Mouse (Mus musculus): Measurements from ENCODE around the gene Hmox2. TPM values are rescaled to one million over a fixed set of nuclear protein-coding genes. Genes with fewer than 3 reads are reported as not detected.
"Not testable (repeated sequence)": the region's sequence is repeated elsewhere in the genome, so short reads cannot be mapped to it uniquely, and the experiment has no call there.

The Hmox2 gene
- 100 to 1,000 TPM in 2 of 3 experiments, 10 to 100 TPM in 1; 97.9 to 114 (median 103) TPM for polyA plus RNA-seq (2017; shearing (Covaris generic))

DNA sequence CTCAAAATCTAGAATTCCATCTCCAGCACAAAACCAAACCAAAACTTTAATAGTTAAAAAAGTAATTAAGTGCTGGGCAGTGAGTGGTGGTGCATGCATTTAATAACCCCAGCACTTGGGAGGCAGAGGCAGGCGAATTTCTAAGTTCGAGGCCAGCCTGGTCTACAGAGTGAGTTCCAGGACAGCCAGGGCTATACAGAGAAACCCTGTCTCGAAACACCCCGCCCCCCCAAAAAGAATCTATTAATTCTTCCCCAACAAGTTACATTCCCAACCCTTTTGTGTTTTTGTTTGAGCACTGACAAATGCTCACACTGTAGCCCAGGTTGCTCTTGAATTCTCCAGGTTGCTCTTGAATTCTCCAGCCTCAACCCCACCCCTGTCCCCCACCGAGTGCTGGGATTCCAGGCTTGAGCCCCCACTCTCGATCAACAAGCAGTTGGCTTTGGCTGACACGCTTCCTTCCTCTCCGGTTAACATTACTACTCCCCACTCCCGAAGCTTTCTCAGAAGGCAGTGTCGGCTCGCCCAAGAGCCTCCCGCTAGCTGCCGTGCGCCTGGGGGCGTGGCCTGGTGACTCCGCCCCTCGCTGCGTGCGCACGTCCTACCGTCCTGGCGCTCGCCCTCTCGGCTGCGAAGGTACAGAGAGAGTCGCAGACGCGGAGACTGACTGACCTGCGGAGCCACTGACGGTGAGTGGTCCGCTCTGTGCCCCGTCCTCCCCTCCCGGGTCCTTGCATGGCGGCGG is at the start of gene Hmox2:
Gene Hmox2 (plus strand): TSS at position 582 of the 748 bp plus-strand sequence.
- ATAC-seq: peak; percentile 88

DNA sequence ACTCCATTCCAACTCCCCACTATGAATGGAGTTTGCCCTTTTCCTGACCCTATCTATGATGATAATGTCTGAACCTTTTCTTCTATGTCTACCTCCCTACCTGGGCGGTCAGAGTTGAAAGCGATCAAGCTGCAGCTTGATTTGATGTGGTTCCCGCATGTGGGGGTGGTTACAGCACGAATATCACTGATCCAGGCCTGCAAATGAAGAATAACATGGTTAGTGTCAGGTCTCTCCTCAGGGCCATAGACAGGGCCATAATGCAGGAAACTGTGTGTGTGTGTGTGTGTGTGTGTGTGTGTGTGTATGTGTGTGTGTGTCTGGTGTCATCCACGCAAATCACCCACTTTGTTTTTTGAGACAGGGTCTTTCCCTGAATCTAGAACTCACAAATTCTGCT is 49.3 kb upstream of the Hmox2 start:
- ATAC-seq: no peak

DNA sequence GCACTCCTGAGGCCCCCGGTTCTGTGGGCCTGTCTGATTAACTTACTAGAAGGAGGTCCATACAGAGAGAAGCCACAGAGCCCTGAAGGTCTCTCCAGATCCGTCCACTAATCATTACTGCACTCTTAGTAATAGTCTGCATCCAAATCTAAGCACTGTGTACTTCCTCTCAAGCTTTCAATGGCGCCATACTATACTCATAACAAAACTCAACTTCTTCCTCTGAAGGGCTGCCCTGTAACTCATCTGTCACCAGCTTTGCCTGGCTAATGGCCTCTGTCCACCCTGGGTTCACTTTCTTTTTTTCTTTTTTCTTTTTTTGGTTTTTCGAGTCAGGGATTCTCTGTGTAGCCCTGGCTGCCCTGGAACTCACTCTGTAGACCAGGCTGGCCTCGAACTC is 48.1 kb upstream of the Hmox2 start:
- no peak for ATAC-seq

DNA sequence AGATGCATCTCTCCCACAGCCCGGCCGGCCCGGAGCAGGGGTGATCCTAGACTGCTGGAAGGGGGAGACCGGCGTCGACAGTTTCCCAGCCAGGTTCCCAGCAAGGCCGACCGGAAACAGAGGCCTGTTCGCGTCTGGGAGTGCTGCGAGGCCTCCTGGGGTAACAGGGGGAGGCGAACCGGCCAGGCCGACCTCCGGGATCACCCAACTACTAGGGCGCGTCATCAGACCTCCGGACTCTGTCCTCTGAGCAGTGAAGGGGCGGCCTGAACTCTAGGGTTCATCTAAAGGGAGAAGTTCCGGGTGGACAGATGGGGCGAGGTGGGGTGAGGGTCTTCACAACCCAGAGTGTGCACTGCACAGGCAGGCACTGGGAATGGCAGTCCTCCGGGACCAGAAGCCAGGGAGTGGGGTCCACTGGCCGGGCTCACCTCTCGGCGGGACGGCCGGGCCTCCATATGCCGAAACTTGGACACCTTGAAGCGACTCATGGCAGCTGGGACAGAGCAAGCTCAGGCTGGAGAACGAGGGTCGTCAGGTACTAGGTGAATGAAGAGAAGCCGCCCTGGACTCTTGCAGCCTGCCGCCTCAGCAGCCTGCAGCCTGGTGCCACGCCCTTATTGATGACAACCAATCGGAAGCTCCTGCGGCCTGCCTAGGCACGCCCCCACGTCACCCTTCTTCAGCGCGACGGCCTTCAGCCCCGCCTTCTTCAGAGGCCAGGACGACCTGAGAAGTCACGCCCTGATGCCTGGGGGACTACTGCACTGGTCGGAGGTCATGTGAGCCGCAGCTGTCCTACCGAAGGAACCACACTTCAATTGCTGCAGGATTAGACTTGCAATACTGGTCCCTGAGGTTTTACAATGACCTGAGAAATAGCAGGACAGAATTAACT is 46.8 kb upstream of the Hmox2 start, which contains the start of gene Coro7:
Gene Coro7 (minus strand): TSS at position 657 of the 898 bp plus-strand sequence.
- peak; percentile 80 for ATAC-seq

DNA sequence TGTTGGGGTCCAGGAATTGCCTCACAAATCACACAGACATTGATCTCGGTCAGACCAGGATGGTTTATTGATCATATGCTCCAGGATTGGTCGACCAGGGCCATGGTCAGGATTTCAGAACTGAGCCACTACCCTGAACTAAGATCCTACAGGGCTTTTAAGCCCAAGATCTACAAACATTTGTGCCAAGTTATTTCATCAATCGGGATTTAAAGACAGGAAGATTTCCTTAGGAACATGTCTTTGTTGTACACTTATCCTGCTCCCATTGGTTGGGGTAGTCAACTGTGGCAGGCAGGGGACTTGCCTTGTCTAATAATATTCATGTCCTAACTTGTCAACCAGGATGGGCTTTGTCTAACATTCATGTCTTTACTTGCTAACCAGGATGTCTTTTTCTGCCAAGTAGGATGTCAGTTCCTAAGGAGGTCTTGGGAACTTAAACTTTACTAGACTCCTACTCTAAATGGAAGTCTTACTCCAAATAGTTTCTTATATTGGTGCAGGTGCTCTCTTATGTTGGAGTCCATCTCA is 45.2 kb upstream of the Hmox2 start:
- ATAC-seq: not testable (repeated sequence)

DNA sequence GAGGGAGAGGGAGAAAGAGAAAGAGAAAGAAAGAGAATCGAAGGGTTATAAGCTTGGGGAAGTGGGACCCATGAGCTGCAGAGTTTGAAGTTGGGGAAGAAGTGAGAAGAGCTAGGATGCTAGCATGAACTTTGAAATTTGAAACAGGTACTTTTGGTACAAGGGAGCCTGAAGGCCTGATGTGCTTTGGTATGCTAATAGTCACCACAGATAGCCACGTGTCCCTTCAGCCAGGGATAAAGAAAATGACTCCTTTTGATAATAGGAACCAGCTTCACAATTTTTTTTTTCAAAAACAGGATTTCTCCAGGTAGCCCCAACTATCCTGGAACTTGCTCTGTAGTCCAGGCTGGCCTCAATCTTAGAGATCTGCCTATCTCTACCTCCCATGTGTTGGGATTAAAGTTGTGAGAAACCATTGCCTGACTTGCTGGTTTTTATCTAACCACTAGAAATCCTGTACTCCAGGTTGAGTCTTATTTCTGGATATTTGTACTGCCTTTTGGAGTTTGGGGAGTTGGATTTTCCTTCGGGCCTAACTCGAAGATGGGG is 43.5 kb upstream of the Hmox2 start:
- ATAC-seq: no peak

DNA sequence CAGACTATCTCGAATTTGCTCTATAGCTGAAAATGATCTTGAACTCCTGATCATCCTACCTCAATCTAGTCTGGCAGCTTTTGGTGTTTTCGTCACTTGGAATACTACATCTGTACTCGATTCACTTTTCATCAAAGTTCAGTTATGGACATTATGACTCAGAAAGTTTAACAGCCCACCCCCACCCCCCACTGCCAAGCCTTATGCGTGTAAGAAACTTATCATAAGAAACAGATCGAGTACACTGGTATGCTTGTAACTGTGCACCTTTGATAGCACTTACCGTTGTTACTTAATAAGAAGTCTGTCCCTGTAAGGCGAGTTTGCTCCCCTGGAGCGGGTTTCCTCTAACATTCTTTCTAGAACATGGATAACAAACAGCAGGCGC is 43.0 kb upstream of the Hmox2 start:
- ATAC-seq: no peak

DNA sequence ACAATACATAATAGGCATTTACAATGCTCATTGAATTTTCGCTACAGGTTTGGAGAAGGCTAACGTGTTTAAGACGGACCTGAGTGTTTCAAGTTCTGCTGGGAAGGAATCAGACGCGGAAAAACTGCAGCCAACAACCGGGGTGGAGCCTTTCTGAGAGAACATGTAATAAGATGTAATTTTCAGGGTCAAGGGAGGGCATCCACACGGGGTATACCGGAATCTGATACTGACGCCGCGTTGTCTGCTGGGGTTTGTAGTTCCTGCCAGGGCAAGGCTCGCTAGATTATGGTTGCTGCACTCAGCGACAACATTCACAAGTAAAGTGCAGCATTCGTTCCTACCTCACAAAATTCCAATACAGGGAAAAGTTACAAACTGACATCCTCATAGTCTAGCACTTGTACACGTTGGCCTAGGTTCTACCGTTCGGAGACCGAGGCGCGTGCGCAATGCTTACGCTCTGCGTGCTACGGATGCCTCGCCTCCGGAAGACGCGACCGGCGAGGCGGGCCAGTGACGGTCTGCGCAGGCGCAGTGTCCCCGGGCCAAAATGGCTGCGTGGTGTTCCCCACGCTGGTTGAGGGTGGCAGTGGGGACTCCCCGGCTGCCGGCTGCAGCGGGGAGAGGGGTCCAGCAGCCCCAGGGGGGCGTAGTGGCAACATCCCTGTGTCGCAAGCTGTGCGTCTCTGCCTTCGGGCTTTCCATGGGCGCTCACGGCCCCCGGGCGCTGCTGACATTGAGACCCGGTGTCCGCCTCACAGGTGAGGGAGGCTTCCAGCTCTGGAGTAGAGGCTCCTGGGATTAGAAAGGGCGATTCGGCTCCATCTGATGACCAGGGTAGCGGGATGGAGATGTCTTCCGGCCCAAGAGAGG is 42.3 kb upstream of the Hmox2 start:
- peak; percentile 78 for ATAC-seq

DNA sequence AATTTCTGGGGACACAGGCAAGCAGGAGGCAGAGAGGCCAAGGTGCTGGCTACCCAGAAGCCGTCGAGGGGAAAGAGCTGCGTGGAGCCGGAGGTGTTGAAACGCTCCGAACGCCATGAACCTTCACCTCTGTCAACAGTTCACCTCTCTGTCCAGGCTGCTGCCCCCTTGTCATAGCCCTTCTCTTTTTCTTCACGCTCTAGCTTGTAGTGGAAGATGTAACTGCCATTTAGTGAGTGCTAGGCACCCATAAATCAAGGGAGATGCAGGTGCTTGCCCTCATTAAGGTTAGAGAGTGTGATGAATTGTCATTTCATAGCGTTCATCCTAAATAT is 41.7 kb upstream of the Hmox2 start:
- ATAC-seq: no peak

DNA sequence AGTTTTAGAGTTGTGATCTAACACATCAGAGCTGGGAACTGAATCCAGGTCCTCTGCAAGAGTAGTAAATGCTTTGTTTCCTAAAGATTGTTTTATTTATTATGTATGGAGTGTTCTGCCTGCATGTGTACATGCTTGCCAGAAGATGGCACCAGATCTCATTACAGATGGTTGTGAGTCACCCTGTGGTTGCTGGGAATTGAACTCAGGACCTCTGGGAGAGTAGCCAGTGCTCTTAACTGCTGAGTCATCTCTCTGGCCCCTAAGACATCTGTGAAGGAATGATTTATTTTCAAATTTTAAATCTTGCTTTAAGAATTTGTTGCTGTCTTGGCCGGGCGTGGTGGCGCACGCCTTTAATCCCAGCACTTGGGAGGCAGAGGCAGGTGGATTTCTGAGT is 36.8 kb upstream of the Hmox2 start:
- not testable (repeated sequence) for ATAC-seq

DNA sequence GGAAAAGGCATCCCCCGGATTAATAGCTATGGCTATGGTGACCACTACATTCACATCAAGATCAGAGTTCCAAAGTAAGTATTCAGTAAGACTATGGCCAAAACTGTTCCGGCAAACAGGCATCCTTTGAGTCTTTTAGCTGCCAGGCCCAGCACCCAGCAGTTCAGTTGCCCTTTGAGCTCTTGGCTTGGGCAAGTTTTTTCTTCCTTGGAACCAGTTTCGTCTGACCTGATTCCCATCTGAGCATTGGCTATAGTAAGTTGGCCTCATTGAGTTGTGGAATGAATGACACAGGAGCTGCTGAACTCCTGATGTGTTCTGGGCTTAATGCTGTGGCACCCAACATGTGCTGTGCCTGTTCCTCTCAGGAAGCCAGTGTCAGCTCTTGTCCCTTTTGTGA is 24.9 kb upstream of the Hmox2 start:
- no peak for ATAC-seq

DNA sequence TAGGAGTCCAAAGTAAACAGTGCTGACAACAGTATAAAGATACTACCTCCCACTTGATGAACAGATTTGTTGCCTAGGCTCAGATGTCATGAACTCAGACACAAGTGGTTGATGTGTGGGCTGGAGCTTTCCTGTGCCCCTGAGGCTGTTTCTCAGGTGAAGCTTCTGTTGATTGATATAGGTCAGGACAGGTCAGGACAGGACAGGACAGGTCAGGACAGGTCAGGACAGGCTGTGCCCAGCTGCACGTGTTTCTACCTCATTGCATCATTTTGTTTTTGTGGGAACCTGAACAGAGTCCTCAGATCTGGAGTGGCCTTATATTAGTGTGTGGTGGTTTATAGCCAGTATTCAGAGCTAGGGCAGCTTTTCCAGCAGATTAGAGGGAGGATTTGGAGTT is 23.5 kb upstream of the Hmox2 start:
- no peak for ATAC-seq

DNA sequence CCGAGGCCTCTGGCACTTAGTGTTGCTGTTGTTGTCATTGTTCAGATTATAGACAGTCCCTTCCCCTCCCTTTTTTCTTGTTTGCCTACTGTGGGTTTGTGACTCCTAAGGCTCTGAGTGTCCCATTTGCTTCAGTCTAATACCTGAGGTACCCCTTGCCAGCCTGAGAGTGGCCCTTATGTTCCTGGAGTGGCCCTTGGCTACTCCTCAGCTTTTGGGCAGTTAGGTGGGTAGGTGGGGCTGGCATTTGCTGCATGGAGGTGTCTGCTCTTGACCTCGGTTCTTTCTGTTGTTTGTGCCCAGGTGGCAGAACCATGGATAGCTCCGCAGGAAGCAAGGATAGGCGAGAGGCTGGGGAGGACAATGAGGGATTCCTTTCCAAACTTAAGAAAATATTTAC is 20.6 kb upstream of the Hmox2 start:
- no peak for ATAC-seq

DNA sequence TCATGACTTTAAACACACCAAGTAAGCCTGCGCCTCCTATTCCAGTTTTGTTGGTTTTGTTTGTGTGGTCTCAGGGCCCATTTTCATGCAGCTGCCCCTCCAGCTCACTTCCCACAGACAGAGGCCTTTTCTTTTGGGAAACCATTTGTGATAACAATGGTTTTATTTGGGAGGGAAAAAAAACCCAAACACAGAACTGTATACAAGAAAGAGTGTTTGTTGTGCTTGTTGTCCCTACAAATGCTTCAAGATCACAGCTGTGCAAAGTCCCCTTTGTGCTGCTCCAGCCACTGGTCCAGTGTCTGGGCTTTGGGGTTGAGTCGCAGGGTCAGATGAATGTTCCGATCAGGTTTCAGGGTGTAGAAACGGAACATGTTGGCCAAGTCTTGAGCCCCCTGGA is 15.0 kb upstream of the Hmox2 start:
- ATAC-seq: no peak

DNA sequence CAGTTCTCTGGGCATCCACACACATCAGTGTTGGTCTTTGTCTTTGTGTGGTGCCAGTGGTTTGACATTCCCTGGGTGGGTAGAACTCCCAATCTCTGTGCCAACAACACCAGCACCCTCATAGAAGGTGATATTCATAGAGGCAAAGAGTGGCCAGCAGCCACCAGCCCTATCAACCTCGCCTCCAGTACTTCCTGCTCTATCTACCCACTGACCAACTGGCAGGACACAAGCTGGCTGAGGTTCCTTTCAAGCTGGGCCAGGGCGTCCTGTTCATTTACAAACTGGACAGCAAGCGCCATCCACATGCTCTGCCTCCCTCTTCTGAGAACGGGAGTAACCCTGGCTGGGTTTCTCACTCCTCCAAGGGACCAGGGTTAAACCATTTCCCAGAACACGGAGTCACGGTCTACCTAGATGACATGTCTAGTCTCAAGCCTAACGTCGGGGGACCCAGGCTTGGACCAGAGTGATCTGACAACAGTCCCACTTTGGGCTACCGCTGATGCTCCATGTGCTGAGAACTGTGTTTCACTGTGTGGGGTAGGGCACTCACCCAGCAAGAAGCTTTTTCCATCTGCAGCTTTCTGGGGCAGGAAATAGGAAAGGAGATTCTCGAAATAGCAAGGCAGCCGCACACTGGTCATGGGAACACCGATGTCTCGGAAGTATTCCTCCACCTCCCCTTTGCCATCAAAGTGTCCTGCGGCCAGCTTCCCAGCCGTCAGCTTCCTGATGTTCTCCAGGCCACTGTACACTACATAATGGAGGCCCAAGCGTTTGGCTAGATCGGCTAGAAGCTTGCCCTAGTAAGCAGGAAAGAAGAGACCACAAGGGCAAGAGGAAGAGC is 12.1 kb upstream of the Hmox2 start:
- ATAC-seq: no peak

DNA sequence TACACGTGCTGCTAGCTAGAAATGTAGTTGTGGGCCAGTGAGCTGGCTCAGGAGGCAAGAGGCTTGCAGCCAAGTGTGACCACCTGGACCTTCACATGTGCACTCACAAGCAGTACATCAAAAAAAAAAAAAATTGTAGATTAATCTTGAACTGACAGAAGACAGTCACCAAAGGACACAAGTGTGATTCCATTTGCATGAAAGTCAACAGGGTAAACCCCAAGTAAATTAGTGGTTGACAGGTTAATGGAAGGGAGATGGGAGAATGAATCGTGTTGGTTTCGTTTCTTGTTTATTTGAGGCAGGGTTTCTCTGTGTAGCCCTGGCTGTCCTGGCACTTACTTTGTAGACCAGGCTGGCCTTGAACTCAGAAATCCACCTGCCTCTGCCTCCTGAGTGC is 8.3 kb upstream of the Hmox2 start:
- ATAC-seq: no peak

DNA sequence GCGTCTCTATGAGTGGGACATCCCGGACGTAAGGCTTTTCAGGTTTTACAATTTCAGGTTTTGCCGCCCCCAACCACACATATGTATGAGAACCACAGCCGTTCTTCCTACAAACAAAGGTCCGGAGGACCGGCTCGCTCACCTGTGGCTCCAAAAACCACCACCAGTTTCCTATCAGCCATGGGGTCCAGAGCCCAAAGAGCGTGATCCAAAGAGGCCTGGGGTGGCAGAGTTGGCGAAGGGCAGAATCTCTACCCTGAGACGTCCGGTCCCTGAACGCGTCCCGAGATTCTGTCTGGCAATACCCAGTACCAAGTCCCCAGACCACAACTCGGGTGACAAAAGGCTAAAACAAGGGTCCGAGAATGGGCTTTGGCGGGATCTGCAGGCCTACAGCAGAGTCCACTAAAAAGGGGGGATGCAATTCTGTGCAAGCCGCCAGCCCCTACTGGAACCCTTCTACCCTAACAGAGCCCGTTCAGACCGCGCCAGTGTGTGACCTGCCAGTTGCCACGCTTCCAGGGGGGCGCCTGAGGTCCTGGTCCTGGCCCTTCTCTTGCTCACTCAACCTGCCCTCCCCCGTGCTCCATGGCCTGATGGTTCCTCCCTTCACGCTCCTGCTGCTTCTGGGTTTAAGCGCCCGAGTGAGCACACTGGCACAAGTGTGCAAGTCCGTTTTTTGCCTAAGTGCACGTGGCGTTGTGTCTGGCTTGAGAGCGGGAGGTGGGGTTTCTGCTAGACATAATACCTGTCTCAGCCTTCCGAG is 7.2 kb upstream of the Hmox2 start, which contains the start of gene Nmral1:
Gene Nmral1 (minus strand): TSS at position 604 of the 766 bp plus-strand sequence.
- peak; percentile 63 for ATAC-seq

DNA sequence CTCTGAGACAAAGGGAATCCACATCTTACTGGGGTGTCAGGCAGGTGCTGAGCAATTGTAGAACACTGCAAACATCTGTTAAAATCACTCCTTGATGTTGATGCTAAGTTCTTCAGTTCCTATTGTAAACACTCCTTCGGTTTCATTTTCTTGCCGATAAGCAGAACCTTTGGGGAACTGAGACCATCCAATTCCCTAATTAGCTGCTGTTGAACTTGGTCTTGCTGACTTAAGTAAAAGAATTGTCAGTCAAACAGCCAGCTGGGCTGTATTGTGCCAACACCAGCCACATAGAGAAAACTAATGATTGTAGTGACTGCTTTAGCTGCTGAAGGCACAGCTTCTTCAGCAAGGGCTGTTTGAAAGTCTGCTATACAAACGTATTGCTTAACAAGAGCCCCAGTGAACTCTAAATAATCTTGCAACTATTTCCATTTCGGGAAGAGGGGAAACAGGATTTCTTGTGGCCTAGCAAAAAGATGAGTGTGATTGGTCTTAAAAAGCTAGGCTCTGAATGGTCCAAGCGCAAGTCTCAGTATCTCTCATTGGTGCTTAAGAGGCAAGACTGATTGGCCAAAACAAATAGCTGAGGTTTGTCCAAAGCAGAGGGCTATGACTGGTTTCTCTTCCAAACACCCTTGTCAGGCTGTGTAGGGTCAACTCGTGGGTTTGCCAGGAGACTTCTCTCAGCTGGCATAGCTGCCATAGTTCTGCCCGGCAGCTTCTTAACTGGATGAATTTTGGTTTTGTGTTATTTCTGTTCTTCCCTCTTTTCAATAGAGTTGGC is 3.8 kb upstream of the Hmox2 start:
- ATAC-seq: no peak

DNA sequence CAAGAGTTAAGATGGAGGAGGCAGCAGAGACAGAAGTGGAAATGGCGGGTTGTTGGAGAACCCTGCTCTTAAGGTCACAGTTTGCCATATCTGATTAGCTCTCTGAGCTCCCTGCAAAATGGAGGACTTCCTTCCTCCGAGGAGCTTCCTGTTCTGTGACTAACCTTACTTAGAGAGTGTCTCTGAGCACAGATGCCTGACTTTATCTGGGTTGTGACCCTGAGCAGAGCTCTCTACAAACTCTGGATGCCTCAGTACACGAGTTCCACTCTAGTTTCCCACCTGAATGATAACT is 3.3 kb upstream of the Hmox2 start:
- ATAC-seq: no peak

DNA sequence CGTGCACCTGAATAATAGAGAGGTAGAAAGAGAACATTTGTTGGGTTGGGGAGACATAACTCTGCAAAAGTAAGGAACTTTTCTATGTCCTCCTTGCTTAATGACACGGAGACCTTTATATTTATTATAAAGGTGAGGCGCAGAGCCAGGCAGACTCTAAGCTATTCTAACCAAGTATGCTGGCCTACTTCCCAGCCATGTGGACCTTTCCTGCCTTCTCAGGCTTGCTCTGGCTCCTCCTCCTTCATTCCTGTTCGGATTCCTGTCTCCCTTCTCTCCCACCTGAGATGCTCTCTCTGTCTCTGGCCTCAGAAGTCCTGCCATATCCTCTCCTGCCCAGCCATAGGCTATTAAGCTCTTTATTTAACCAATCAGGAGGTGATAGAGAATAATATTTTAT is 895 bp upstream of the Hmox2 start:
- ATAC-seq: no peak
